Mouse (Mus musculus) heart, adult 2 months (tissue): ENCODE results near the gene Sipa1l1.

Experiments used
- CTCF ChIP-seq: fragments of 200-600 bp; IDR thresholded peaks from 2 replicates; pipeline ENCODE4 v1.8.1; 2022; ENCODE audit warnings: antibody characterized with exemption, mild to moderate bottlenecking, moderate library complexity
- EP300 ChIP-seq: fragments of 200-500 bp; IDR thresholded peaks from 2 replicates; pipeline ENCODE4 v1.6.1; 2011; ENCODE audit warnings: low read depth, low read length, control low read depth; ENCODE audit not compliant: insufficient read depth

- no peak for TF ChIP-seq EP300
- no peak for TF ChIP-seq CTCF
Measured at GRCm38 (mm10) chr12:82121947-82122346, 47.2 kb upstream of the Sipa1l1 start.
